Mouse (Mus musculus): Measurements from ENCODE around the gene Pnp2.
"Not testable (repeated sequence)": the region's sequence is repeated elsewhere in the genome, so short reads cannot be mapped to it uniquely, and the experiment has no call there.

Pnp2 gene

GRCm38 (mm10) chr14:50955487-50955886 lies 305 bp upstream of the Pnp2 start:
- in situ Hi-C loops (cut with MboI; ENCODE audit: unreplicated experiment in 2 of 2) = no loop called here

- in situ Hi-C loops (cut with MboI; ENCODE audit: unreplicated experiment in 2 of 2) = not testable (repeated sequence)
These were observed 932 bp downstream of the Pnp2 start for GRCm38 (mm10) chr14:50956724-50957123.

- in situ Hi-C loops (cut with MboI; ENCODE audit: unreplicated experiment in 2 of 2) = not testable (repeated sequence)
These were observed 1.4 kb downstream of the Pnp2 start for GRCm38 (mm10) chr14:50957146-50957545.

GRCm38 (mm10) chr14:50958289-50958995 lies 2.6 kb downstream of the Pnp2 start:
- in situ Hi-C loops (cut with MboI; ENCODE audit: unreplicated experiment in 2 of 2) = not testable (repeated sequence)

- in situ Hi-C loops (cut with MboI; ENCODE audit: unreplicated experiment in 2 of 2) = no loop called here
These were observed 12.6 kb downstream of the Pnp2 start for GRCm38 (mm10) chr14:50968216-50968980.

GRCm38 (mm10) chr14:50969041-50969440 lies 13.2 kb downstream of the Pnp2 start:
- in situ Hi-C loops (cut with MboI; ENCODE audit: unreplicated experiment in 2 of 2) = no loop called here

- in situ Hi-C loops (cut with MboI; ENCODE audit: unreplicated experiment in 2 of 2) = no loop called here
These were observed 14.1 kb downstream of the Pnp2 start for GRCm38 (mm10) chr14:50969558-50970544.

GRCm38 (mm10) chr14:50970822-50971221 lies 15.0 kb downstream of the Pnp2 start:
- in situ Hi-C loops (cut with MboI; ENCODE audit: unreplicated experiment in 2 of 2) = no loop called here

GRCm38 (mm10) chr14:50973054-50973453 lies 17.3 kb downstream of the Pnp2 start:
- in situ Hi-C loops (cut with MboI; ENCODE audit: unreplicated experiment in 2 of 2) = not testable (repeated sequence)

- in situ Hi-C loops (cut with MboI; ENCODE audit: unreplicated experiment in 2 of 2) = no loop called here
These were observed 17.9 kb downstream of the Pnp2 start for GRCm38 (mm10) chr14:50973700-50974099.

GRCm38 (mm10) chr14:50975001-50975400 lies 19.2 kb downstream of the Pnp2 start:
- in situ Hi-C loops (cut with MboI; ENCODE audit: unreplicated experiment in 2 of 2) = loop anchor here in 1 of 2 experiments (5.0 kb wide), 1 partner anchor 87 kb away; no protein-coding TSS in a partner anchor

- in situ Hi-C loops (cut with MboI; ENCODE audit: unreplicated experiment in 2 of 2) = loop anchor here in 1 of 2 experiments (5.0 kb wide), 1 partner anchor 86 kb away; no protein-coding TSS in a partner anchor
These were observed 20.9 kb downstream of the Pnp2 start for GRCm38 (mm10) chr14:50976674-50977073.

GRCm38 (mm10) chr14:50978451-50978850 lies 22.7 kb downstream of the Pnp2 start:
- in situ Hi-C loops (cut with MboI; ENCODE audit: unreplicated experiment in 2 of 2) = loop anchor here in 1 of 2 experiments (5.0 kb wide), 1 partner anchor 84 kb away; no protein-coding TSS in a partner anchor

- in situ Hi-C loops (cut with MboI; ENCODE audit: unreplicated experiment in 2 of 2) = loop anchor here in 1 of 2 experiments (5.0 kb wide), 1 partner anchor 83 kb away; no protein-coding TSS in a partner anchor
These were observed 23.8 kb downstream of the Pnp2 start for GRCm38 (mm10) chr14:50979631-50980030.

- in situ Hi-C loops (cut with MboI; ENCODE audit: unreplicated experiment in 2 of 2) = no loop called here
These were observed 25.4 kb downstream of the Pnp2 start for GRCm38 (mm10) chr14:50981207-50981606.

GRCm38 (mm10) chr14:50981837-50982236 lies 26.0 kb downstream of the Pnp2 start:
- in situ Hi-C loops (cut with MboI; ENCODE audit: unreplicated experiment in 2 of 2) = no loop called here

GRCm38 (mm10) chr14:50987668-50988067 lies 31.9 kb downstream of the Pnp2 start:
- in situ Hi-C loops (cut with MboI; ENCODE audit: unreplicated experiment in 2 of 2) = no loop called here

- in situ Hi-C loops (cut with MboI; ENCODE audit: unreplicated experiment in 2 of 2) = no loop called here
These were observed 35.2 kb downstream of the Pnp2 start for GRCm38 (mm10) chr14:50991037-50991436.

- in situ Hi-C loops (cut with MboI; ENCODE audit: unreplicated experiment in 2 of 2) = no loop called here
These were observed 41.3 kb downstream of the Pnp2 start for GRCm38 (mm10) chr14:50997088-50997487.

GRCm38 (mm10) chr14:50997999-50998666 lies 42.3 kb downstream of the Pnp2 start:
- in situ Hi-C loops (cut with MboI; ENCODE audit: unreplicated experiment in 2 of 2) = no loop called here
